Mouse (Mus musculus) lung, adult 2 months (tissue): Measurements from ENCODE around the gene Cul7. TPM values are rescaled to one million over a fixed set of nuclear protein-coding genes. Genes with fewer than 3 reads are reported as not detected.

Experiments
- DNase-seq: peaks from one replicate; pipeline ENCODE4 v3.0.0; 2022
- H3K4me1 ChIP-seq: fragments of 200-500 bp; 2 replicates; pipeline ENCODE4 v1.6.1; 2011; ENCODE audit warnings: low read length; ENCODE audit not compliant: control insufficient read depth, insufficient read depth
- H3K4me3 ChIP-seq: fragments of 200-500 bp; replicated peaks from 2 replicates; pipeline ENCODE3; 2011; ENCODE audit warnings: low read depth, mild to moderate bottlenecking, control low read depth, low read length; ENCODE audit errors: extremely low read depth
- CTCF ChIP-seq: fragments of 200-500 bp; IDR thresholded peaks from 2 replicates; pipeline ENCODE4 v1.5.1; 2011; ENCODE audit warnings: mild to moderate bottlenecking, low read length, control low read depth; ENCODE audit not compliant: insufficient read depth
- POLR2A ChIP-seq: fragments of 200-500 bp; IDR thresholded peaks from 2 replicates; pipeline ENCODE4 v1.6.1; 2011; ENCODE audit warnings: low read depth, mild to moderate bottlenecking, control low read depth, low read length, borderline replicate concordance; ENCODE audit errors: extremely low read depth
- WGBS: fragments of 180-500 bp; shearing (Covaris S2); methylation state at CpG from one replicate; pipeline ENCODE4 v1.1.7; 2018; 5-methylcytosine and 5-hydroxymethylcytosine counted together
- polyA plus RNA-seq: library from polyadenylated mRNA; depleted of rRNA; stranded (reverse); fragments of >200 nt; gene quantifications from 2 replicates; pipeline ENCODE4 v1.2.3, GENCODE M21; 2012; rRNA removed

Cul7 gene
- 40.1 and 45.7 TPM in 2 replicates for polyA plus RNA-seq

DNA sequence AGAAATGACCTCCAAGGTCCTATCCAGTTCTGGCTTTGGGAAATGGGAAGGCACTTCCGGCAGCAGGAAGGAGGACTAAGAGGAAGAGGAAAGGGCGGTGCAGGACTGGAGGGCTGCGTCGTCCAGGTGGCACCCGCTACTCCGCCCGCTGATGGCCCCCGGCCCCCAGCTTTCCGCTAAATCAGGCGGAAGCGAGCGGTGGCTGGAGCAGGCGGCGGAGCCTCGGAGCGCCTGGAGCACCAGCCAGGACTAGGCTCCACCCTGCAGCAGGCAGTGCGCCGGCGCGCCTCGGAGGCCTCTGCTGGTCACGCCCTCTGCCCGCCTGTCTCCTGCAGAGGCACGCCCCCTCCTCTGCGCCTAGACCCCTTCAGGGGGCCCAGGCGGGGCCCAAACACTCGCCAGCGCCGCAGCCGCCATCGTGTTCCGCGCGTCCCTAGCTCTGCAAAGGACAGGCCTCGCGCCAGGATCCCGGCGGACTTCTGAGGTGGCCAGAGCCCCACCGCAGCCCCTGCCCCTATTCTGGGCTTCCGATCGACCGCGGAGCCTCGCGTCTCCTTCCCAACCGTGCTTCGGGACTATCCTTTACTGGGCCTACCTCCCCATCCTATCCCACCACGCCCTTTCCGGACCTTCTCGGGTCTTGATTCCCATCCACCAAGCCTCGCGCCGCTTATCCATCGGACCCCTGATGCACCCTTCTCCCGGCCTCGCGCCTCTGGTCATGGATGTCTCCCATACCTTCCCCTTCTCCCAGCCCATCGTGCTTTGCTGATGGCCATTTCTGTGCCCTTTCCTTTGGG is at the start of gene Cul7:
Gene Cul7 (plus strand): TSS at position 106 of the 800 bp plus-strand sequence.
- Histone ChIP-seq H3K4me1 (peaks cover 19% of the 10 kb centered on the region), H3K4me3 (peak within 1 kb of the TSS; percentile 83)
- TF ChIP-seq POLR2A (peak; percentile 69; the same call in 1 of the 2 replicates), CTCF (no peak)
- under 1% methylated on average over 58 of the region's 58 CpGs for WGBS
- peak; percentile 84 for DNase-seq

DNA sequence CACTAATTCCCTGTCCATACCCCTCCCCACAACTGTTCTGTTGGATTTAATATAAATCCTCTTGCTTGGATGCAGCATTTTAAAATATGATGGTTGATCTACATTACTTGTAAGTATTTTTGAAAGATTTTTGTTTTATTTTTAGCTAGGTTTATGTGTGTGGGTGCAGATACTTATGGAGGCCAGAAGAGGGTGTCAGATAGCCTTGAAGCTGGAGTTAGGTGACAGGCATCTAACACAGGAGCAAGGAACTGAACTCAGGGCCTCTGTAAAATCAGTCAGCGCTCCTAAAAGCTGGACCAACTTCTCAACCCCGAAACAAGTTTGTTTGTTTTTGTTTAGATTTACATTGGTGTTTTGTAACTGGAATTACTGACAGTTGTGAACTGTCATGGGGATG is 49.6 kb upstream of the Cul7 start:
- no peak for DNase-seq
- Histone ChIP-seq H3K4me3 (no peak overlapping the region), H3K4me1 (peaks cover 2% of the 10 kb centered on the region)
- no peak for TF ChIP-seq POLR2A
- no peak for TF ChIP-seq CTCF
- WGBS = 67% methylated on average over 2 of the region's 2 CpGs

DNA sequence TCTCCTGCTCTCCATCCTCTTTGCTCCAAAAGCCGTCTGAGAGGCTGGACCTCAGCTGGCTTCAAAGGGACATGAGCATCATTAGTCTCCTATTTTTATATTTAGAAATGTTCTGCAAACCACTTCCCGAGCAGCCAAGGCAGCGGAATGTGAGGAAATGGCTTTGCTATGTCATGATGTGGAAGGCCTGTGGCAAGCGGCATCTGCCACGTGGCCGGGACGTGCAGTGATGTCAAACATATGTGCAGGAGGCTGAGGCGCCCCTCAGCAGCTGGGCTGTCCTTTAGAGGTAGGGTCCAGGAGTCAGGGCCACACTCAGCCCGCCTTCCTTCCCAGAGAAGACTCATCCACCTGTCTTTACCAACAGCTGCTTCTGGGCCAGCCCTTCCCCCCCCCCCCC is 47.9 kb upstream of the Cul7 start:
- Histone ChIP-seq H3K4me1 (peaks cover 2% of the 10 kb centered on the region), H3K4me3 (no peak overlapping the region)
- DNase-seq = no peak
- TF ChIP-seq CTCF (no peak), POLR2A (no peak)
- WGBS = 22% methylated on average over 9 of the region's 9 CpGs

DNA sequence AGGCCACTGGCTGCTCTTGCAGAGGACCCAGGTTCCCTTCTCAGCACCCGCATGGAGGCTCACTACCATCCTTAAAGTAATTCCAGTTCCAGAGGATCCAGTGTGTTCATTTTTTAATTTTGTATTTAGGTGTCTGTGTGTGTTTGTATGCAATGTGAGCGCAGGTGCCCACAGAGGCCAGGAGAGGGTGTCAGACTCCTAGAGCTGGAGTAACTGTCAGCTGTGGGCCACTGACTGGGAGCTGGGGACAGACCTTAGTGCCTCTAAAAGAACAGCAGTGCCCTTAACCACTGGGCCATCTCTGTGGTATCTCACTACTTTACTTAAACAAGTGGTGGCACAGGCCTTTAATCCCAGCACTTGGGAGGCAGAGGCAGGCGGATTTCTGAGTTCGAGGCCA is 46.9 kb upstream of the Cul7 start:
- Histone ChIP-seq H3K4me1 (peaks cover 2% of the 10 kb centered on the region), H3K4me3 (no peak overlapping the region)
- DNase-seq = no peak
- WGBS = 96% methylated on average over 4 of the region's 4 CpGs
- no peak for TF ChIP-seq CTCF
- TF ChIP-seq POLR2A = no peak

DNA sequence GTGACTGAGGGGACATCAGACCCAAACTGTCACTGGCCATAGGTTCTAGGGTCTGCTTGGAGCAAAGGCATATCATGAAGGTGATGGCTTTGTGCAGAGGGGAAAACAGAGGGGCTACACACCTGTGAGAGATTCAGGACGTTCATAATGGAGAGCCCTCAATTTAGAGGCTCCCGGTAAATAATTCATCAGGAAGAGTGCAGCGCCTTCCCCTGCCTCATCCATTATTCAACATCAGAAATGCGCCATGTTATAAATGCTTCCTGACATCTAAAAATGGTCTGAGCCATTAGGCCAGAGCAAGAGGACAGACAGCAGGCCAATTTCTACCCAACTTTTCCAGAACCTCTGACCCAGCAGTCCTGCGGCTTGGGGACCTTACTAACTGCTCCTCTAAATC is 45.0 kb upstream of the Cul7 start:
- 71% methylated on average over 5 of the region's 5 CpGs for WGBS
- no peak for TF ChIP-seq POLR2A
- no peak for TF ChIP-seq CTCF
- Histone ChIP-seq H3K4me1 (peaks cover 2% of the 10 kb centered on the region), H3K4me3 (no peak overlapping the region)
- no peak for DNase-seq

DNA sequence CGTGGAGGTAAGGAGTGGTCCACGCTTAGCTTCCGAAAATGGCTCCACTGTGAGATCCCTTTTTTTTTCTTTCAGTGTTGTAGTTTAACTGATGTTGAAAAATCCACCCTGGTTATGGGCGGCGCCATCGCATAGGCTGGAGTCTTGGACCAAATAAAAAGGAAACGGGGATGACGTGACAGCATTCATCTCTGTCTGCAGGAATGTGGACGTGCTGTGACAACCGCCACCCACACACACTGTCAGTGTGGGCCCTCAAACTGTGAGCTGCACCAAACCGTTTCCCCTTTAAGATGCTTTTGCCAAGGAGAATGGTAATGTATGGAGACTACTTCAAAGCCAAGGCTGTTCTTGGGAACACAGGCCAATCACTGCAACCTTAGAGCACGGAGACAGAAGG is 44.1 kb upstream of the Cul7 start:
- TF ChIP-seq CTCF (no peak), POLR2A (no peak)
- no peak for DNase-seq
- 63% methylated on average over 12 of the region's 12 CpGs for WGBS
- no peak overlapping the region for H3K4me3 ChIP-seq
- peaks cover 2% of the 10 kb centered on the region for H3K4me1 ChIP-seq

DNA sequence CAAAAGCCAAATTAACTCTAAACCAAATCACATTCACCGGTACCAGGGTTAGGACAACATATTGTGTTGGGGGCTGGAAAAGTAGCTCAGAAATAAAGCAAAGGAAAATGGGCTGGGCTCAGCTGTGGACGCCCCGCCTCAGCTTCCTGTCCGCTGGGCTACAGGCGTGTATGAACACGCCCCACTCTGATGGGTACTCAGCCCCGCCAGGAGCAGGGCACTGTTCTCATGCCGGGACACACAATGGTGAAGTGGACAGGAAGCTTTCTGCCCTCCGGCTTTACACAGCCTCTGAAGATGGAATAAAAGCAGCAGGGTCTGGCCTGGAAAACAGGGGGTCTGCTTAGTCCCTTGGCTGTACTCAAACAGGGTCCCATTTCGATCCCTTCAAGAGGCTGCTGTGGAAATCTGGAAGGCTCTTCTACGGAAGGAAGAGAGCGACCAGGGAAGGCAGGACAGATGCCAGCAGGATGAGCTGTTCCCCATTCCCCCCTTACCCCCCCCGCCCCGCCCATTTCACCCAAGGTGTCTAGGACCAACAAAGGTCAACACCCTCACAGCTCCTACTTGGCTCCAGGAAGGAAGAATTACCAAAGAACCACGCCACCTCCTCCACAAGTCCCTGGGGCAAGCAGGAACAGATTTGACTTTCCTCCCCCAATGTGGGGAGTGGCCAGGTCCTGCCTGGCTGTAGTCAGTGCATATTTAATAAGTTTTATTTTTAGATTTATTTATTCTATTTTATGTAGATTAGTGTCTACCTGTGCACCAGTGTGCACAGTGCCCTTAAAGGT is 40.2 kb upstream of the Cul7 start:
- H3K4me1 ChIP-seq = peaks cover 11% of the 10 kb centered on the region
- peak; percentile 48 for DNase-seq
- TF ChIP-seq CTCF (no peak), POLR2A (peak; percentile 56; the same call in 1 of the 2 replicates)
- WGBS = 12% methylated on average over 15 of the region's 15 CpGs
- H3K4me3 ChIP-seq = peak overlapping the region; percentile 36

DNA sequence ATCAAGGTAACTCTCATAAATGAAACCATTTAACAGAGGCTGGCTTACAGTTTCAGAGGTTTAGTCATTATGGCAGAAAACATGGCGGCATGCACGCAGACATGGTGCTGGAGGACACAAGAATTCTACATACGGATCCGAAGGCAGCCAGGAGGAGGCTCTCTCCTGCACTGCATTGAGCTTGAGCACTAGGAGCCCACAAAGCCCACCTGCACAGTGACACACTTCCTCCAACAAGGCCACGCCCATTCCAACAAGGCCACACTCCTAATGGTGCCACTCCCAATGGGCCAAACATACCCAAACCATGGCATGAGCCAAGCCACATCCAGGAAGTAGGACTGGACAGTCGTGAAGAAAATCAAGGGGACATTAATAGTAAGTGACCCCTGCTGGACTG is 38.8 kb upstream of the Cul7 start:
- Histone ChIP-seq H3K4me3 (no peak overlapping the region), H3K4me1 (peaks cover 11% of the 10 kb centered on the region)
- WGBS = 88% methylated on average over 6 of the region's 6 CpGs
- no peak for DNase-seq
- no peak for TF ChIP-seq CTCF
- TF ChIP-seq POLR2A = no peak

DNA sequence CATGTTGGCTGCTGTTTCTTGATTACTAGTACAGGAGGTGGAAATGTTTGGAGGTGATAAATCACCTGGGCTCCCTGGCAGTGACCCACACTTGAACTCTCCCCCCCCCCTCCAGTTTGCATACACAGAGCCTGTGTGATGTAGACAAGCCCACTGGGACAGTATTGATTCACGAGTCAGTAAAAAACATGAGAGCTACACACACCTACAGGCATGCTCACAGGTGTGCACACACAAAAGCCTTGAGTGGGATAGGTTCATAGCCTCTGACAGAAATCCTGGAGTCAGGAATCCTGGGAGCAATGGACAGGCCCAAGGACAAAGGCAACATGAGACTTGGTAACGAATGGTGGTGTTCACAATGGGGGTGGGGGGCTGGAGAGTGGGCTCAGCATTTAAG is 37.9 kb upstream of the Cul7 start:
- Histone ChIP-seq H3K4me3 (no peak overlapping the region), H3K4me1 (peaks cover 11% of the 10 kb centered on the region)
- WGBS = 53% methylated on average over 2 of the region's 2 CpGs
- no peak for TF ChIP-seq POLR2A
- no peak for TF ChIP-seq CTCF
- no peak for DNase-seq
